Mouse (Mus musculus) embryo, embryonic 9.5 days (tissue): ENCODE data around the gene Inpp5a.
A peak's percentile ranks its signal among the peaks of the same experiment; 100 is the strongest.

Experiments
- DNase-seq: peaks from one replicate; pipeline ENCODE4 v3.0.0-alpha.2; 2017; ENCODE audit errors: extremely low spot score

The Inpp5a gene

DNA sequence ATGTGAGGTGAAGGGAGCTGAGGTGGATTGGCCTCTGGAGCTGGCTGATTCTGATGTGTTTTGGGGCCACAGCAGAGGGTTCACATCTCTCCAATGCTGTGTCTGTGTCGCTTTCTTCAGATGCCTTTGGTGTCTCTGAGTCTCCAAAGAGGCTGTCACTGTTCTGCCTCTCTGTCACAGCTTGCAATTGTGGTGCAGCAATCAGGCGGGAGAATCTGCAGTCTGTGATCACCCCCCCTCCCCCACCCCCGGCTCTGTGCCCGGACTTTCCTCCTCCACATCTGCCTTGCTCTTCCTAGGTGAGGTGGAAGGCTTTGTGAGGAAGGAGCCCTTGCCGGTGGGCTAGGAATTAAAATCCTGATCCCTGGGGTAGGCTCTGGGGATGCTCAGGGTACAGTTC lies 52.1 kb downstream of the Inpp5a start:
- no peak for DNase-seq

- no peak for DNase-seq
These were observed 52.9 kb downstream of the Inpp5a start for GRCm38 (mm10) chr7:139441761-139442211.

- DNase-seq, result no peak
These were observed 56.7 kb downstream of the Inpp5a start for GRCm38 (mm10) chr7:139445621-139446020.

- no peak for DNase-seq
These were observed 58.5 kb downstream of the Inpp5a start for GRCm38 (mm10) chr7:139447381-139447780.

- no peak for DNase-seq
These were observed 61.5 kb downstream of the Inpp5a start for GRCm38 (mm10) chr7:139450186-139450998.

DNA sequence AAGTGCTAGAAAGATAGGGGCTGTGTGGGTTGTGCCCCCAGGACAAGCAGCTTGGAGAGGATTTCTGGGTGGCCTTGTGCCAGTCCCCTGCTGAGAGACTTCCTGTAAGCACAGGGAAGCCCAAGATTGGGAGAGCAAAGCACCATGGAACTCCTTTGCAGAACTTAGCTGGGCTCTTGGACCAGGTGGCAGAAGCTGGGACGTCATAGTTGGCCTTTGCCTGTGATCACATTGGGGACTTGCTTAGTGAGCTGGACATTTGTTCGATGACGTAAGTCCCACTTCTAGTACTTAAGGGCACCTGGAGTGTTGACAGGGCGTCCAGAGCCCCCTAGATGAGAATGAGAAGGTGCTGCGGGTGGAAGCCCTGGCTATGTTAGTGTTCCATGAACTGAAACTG lies 62.8 kb downstream of the Inpp5a start:
- no peak for DNase-seq

DNA sequence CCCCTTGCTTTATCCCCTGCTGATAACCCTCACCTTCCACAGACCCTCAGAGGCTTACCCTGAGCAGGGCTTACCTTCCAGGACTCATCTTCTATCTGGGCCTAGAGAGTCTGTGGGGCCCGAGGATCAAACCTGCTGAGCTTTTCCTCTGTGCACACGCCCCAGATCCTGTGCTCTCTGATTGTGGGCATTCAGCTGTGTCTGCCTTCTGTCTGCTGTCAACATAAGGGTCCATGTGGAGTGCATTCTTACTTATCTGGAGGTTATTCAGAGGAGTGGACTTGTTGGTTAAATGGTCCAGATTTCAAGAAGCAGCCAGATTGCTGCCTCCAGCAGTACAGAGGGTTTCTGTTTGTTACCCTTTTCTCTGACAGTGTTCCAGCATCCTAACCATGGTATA lies 63.3 kb downstream of the Inpp5a start:
- no peak for DNase-seq

DNA sequence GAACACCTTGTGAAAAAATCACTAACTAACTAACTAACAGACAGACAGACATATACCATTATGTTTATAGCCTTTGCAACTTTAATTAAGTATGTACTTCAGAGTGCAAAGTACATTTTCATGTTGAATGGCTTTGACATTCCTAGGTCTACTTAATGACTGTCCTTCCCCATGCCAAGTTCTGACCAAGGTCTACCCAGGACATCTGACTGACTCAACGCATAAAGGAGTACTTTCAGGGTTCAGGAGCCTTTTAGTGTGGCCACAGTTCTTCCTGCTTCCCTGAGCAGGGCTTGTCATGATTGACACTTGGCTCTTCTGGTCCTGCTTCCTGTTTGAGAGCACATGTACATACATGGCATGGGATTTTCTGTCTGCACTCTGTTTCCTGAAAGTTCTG lies 64.3 kb downstream of the Inpp5a start:
- DNase-seq, result no peak

GRCm38 (mm10) chr7:139454285-139454684 lies 65.4 kb downstream of the Inpp5a start:
- DNase-seq, result no peak

- DNase-seq, result no peak
These were observed 67.8 kb downstream of the Inpp5a start for GRCm38 (mm10) chr7:139456759-139457158.

GRCm38 (mm10) chr7:139461344-139461743 lies 72.4 kb downstream of the Inpp5a start:
- no peak for DNase-seq

GRCm38 (mm10) chr7:139462142-139462541 lies 73.2 kb downstream of the Inpp5a start:
- DNase-seq, result no peak

DNA sequence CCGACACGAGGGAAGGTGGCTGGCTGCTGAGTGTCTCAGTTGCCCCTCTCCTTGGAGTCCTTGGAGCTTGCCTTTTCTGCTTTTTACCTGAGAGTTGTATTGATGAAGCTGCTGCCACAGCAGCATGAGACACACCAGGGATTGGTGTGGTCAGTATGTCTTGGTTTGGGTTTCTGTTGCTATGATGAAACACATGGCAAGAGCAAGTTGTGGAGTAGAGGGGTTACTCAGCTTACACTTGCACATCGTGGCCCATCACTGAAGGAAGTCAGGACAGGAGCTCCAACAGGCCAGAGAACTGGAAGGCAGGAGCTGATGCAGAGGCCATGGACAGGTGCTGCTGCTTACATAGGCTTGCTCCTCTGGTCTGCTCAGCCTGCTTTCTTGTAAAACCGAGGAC lies 76.6 kb downstream of the Inpp5a start:
- no peak for DNase-seq

DNA sequence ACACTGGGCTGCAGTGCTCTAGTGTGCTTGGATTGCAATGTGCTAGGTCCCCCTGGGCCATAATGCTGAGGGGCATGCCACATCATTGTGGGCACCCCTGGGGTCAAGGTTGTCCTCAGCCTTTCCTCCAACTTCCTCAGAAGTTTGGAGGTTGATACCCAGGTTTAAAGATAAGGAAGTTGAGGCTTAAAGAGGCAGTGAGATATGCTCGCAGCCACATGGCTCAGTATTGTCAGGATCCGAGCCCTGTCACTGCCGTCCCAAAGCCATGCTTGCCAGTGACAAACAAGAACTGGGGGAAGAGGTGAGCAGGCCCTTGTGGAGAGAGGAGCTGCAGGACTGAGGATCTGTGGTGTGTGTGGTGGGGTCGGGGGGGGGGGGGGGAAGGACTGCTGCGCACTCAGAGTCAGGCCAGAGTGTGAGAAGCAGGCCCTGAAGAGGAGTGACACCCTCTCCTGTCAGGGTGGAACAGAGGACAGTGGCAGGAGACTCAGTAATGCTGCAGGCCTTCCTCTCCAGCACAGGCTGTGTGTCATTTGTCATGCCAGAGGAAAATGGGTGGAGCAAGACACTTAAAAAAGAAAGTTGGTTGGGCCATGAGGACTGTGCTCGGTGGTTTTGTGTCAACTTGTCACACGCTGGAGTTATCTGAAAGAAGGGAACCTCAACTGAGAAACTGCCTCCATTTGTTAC lies 77.7 kb downstream of the Inpp5a start:
- DNase-seq, result peak; percentile 6

- no peak for DNase-seq
These were observed 78.4 kb downstream of the Inpp5a start for GRCm38 (mm10) chr7:139467177-139467895.

DNA sequence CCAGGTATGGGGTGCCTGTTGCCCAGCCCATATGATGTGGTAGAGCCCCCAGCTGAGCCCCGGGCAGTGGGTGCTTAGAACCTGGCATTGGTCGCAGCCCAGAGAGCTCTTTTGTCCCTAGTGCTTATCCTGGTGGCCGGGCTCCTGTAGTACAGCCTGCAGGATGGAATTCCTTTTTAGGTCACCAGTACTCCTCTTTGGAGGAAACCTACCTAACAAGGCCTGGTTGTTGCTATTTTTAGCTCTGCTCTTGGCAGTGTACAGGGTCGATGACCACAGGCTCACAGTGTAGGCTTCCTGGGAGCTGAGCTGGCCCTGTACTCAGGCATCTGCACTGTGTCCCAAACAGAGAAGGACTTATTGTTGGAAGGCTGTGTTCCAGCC lies 79.0 kb downstream of the Inpp5a start:
- peak; percentile 12 for DNase-seq

DNA sequence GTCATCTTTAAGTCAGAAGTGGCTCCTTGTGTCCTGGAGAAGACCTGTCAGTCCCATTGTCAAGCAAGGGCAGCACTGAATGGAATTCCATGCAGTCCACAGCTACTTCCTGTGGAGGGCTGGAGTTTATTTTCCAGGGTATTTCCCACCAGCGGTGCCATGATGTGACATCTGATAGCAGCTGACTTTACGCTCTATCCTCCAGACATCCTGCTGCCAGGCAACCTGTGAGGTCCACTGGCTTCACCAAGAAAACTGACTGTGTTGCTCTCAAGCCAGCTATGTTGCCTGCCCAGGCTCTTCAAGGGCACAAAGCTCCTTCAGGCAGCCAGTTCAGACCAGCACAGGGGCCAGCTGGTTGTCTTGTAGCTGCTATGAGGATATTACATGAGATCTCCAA lies 79.5 kb downstream of the Inpp5a start:
- DNase-seq, result peak; percentile 8

- DNase-seq, result no peak
These were observed 80.5 kb downstream of the Inpp5a start for GRCm38 (mm10) chr7:139469457-139469856.

DNA sequence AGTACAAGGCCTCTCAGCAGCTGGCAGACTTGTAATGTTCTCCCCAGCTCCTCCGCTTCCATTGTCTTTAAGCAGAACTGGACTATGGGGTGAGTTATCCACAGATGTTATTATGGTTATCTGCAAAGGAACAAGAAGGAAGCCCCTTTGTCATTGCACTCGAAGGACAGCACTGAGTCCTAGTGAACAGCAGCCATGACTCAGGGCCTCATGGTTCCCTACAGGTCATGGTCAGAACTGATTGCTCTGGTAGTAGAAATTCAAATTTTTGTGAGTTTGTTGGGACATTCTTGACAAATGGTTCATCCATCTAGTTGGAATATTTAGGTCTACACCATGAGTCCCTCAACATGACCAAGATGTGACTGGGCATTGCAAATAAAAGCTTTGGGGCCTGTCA lies 81.6 kb downstream of the Inpp5a start:
- no peak for DNase-seq

- DNase-seq, result no peak
These were observed 83.1 kb downstream of the Inpp5a start for GRCm38 (mm10) chr7:139472052-139472451.

- DNase-seq, result peak; percentile 80
These were observed 84.1 kb downstream of the Inpp5a start for GRCm38 (mm10) chr7:139472865-139473549.

DNA sequence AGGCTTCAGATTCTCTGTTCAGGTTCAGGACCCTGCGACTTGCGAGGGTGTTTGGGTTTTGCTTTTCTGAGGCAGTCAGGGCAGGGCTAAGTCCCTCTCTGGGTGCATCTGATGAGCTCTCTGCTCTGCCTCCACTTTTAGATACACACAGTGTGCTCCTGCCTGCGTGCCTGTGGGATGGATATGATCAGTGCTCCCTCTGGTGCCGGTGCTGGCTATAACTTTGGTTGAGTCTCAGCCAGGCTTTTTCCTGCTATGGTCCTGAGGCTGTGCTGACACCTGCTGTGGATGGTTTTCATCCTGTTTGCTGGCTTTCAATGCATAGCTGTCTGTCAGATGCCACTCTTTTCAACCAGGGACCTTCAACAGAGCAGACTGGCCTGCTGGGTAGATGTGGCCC lies 87.0 kb downstream of the Inpp5a start:
- no peak for DNase-seq
